Mouse (Mus musculus) embryo, embryonic 10.5 days (tissue): ENCODE data around the gene Gria1.

Experiments
- DNase-seq: peaks from one replicate; pipeline ENCODE4 v3.0.0-alpha.2; 2015; ENCODE audit warnings: low spot score

Gria1 gene

GRCm38 (mm10) chr11:57062441-57062840 is 51.3 kb downstream of the Gria1 start:
- no peak for DNase-seq

DNA sequence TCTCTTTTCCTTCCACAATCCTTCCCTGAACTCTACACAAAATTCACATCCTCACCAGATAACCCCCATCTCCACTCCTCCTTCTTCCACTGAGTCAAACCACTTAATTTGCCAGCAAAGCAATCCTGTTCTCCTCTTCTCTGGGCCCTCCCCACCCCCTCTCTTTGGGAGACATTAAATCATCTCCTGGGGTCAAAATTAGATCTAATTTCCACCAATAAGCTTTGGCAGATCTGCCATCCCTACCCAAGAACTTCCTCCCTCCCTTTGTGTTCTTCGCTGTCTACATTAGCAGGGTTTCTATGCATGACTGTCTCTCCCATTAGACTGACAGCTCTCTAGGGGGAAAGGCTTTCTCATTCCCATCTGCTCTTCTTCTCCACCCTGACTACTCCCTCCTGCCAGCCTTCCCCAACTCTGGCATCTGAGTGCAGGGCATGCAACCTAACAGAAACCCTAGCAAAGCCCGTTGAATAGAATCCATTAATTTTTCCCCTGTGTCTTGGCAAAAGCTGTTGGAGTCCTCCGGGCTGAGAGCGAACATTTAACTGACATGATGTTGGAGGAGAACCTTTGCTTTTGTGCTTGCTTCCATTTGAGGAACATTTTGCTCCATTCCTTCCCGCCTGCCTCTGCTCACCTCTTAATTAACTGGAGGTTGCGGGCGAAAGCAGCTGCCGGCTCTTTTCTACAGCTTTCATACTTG is 59.2 kb downstream of the Gria1 start:
- no peak for DNase-seq

DNA sequence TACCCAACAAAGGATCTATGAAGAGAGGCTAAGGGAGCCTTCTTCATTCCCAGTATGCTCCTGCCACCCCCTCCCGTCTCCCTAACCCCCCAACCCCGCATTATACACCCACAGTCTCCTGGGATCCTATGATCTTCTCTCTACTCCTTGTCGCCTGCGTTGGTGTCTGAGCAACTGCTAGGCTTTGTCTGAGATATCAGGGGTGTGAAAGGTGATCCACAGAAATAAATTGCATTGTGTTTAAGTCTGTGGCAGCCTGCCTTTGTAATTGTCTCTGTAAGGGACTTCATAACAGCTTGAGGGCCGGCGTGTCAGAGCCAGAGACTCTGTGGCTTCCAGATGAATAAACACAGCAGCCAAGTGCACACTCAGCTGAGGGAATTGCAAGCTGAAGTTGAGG is 61.0 kb downstream of the Gria1 start:
- DNase-seq = no peak

- DNase-seq = no peak
These were observed 68.2 kb downstream of the Gria1 start for GRCm38 (mm10) chr11:57079423-57079822.

DNA sequence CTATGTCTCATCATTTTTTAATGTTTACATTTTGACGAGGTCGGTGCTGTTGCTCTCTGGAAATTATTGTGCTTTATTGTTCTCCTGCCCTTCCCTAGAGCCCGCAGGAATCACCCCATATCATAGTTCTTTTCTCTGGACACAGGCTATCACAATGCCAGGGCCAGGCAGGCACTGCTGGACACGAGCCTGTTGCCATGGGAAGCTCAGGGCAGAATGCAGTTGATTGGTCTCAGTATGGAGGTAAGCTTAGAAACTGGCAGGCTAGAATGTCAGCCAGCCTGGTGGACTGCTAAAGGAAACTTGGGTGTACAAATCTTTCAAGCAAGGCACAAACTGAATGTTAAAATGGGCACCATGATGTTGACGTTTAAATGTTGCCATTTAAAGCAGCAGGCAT is 78.3 kb downstream of the Gria1 start:
- DNase-seq = no peak

GRCm38 (mm10) chr11:57090705-57091104 is 79.5 kb downstream of the Gria1 start:
- no peak for DNase-seq

- DNase-seq = no peak
These were observed 80.2 kb downstream of the Gria1 start for GRCm38 (mm10) chr11:57091276-57091914.

DNA sequence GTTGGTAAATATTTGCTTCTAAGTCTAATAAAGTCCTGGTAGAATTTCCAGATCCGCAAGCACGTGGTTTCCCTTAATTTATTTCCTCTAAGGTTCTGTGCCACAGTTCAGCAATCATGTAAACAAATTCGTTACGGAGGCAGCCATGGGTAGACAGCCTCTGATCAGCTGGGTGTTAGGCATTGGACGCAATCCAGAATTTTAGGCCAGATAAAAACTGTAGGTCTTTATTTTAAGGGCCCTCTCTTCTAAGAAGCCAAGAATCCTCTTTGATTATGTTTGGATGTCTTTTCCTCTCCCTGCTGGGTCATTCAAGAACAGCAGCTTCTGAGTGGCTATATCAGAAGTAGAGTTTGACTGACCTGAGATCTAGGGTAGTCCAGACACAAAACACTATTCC is 89.3 kb downstream of the Gria1 start:
- DNase-seq = no peak

DNA sequence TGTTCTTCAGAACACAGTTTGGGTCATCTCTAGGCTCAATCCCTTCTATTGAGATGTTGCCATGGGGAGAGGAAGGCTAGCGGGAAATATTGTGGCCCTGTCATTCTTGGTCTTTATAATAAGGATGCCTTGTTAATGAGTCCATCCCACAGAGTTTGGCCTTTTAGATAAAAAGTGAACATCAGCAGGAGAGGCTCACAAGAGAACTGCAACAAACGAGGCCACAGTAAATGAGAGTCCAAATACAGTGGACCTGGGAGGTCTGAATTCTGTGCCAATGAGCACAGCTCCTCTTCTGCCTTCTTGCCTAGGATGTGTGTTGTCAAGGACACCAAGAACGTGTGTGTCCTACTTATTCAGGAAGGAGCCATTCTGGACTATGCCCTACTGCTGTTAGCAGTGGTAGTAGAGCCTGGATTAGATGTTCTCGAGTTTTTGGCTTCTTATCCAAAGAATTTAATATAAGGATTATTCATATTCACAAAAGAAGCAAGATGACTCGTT is 92.6 kb downstream of the Gria1 start:
- no peak for DNase-seq

- peak; percentile 15 for DNase-seq
These were observed 94.5 kb downstream of the Gria1 start for GRCm38 (mm10) chr11:57105683-57106082.

DNA sequence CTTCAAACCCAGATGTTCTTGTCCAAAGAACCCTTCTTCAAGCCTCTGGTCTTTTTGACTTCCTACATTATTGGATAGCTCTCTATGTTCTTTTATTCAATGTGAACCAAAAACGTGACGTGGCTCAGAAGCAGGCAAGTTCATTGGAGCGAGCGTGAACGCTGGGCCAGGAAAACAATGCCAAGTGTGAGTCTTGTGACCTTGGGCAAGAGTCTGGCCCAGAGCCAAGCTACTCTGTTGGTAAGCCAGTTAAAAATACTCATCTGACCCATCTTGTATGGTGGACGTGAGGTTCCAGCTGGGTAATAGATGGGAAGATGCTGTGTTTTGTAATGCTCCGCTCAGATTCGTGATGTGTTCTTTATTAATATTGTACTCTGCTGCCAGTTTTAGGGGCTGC is 101.2 kb downstream of the Gria1 start:
- no peak for DNase-seq

DNA sequence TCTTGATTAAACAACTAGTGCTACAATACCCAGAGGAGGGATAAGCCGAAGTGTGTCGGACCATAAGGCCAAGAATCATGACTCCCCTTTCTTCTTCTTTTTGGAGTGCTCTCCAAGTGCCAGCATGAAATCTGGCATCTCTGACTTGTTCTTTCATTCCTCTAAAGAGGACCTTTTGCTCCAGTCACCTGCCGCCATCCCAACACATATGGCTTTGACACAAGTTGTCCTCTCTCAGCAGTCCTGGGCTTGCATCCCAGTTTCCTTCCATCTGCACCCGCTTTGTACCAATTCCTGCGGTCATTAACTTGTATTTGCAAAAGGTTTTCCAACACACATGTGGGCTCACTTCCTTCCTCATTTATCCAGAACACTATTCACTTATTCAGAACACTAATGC is 103.2 kb downstream of the Gria1 start:
- no peak for DNase-seq

DNA sequence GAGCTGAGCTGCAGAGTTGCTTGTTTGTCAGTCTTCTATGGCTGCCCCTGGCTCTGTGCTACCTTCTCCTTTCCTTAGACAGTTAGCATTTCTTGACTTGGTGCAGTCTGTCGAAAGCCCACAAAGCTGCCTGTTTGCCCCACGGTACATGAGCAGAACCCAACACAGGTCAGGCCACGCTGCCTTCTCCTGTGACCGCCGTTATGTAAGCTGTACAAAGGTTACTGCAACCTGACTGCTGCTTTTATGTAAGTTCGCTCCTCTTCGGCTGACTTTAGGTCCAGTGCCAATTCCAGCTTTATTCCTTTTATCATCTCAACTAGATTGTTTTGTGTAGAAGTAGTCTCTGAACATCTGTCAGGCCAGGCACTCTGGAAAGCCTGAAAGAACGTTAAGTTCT is 115.9 kb downstream of the Gria1 start:
- no peak for DNase-seq

GRCm38 (mm10) chr11:57140162-57140780 is 129.1 kb downstream of the Gria1 start:
- no peak for DNase-seq

DNA sequence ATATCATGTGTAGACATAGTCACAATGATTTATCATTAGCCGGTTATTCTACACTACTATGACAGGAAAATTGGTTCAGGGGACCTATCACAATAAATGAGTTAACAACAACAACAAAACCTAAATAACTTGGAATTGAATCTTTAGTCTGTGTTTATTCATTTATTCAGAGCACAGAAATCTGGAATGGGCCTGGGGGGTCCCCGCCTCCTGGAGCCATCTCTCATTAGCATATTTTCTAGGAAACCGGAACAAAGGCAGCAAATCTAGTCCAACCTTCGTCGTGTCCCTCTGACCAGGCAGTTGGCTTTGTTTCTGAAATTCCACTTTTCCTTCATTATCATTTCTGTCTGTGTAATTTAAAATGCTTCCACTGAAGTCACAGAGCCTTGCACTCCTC is 132.5 kb downstream of the Gria1 start:
- no peak for DNase-seq

DNA sequence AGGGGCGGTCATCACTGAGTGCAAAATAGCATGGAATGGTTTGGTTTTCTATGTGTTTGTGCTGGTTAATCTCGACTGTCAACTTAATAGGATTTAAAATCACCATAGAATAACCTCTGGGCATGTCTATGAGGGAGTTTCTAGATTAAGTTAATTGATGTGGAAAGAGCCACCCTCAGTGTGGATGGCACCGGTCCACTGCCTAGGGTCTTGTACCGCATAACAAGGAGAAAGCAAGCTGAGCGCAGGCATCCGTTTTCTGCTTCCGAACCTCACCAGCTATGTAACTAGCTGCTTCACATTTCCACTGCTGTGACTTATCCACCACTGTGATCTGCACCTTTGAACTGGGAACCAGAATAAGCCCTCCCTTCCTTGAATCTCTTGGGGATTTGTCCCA is 134.0 kb downstream of the Gria1 start:
- DNase-seq = no peak

DNA sequence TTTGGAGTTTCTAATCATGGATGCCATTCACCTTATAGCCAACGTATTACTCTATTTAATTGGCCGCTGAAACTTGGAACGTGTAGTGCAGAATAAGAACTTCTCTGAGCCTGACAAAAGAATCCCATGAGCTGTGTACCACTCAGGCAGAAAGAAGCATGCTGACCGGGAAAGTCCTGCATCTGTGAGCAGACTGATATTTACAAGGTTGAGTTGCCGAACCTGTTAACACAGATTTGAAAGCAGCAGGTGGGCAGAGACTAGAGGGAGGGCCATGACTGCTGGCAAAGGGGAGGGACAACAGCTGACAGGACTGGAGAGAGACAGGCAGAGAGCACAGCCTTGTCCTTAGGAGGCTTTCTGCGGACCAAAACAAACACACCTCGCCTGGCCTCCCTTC is 134.5 kb downstream of the Gria1 start:
- no peak for DNase-seq

DNA sequence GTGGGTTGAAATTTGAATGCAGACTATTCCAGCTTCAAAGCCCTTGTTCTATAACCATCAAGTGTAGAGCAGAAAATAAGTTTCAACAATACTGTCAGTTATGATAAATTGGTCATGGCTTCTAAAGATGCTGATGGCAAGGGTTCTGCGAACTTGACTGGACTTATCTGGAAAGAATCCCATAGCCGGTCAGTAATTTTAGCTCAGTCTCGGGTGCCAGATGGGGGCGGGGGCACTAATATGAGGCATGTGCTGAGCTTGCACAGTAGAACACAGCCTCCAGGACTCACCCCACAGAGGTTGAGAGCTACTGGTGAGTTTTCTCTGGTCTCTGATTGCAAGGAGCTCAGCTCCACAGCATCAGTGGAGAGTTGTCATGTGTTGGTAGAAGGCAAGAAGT is 140.5 kb downstream of the Gria1 start:
- no peak for DNase-seq

GRCm38 (mm10) chr11:57154998-57155397 is 143.8 kb downstream of the Gria1 start:
- peak; percentile 28 for DNase-seq

GRCm38 (mm10) chr11:57159412-57159811 is 148.2 kb downstream of the Gria1 start:
- DNase-seq = no peak

GRCm38 (mm10) chr11:57160076-57160475 is 148.9 kb downstream of the Gria1 start:
- no peak for DNase-seq

DNA sequence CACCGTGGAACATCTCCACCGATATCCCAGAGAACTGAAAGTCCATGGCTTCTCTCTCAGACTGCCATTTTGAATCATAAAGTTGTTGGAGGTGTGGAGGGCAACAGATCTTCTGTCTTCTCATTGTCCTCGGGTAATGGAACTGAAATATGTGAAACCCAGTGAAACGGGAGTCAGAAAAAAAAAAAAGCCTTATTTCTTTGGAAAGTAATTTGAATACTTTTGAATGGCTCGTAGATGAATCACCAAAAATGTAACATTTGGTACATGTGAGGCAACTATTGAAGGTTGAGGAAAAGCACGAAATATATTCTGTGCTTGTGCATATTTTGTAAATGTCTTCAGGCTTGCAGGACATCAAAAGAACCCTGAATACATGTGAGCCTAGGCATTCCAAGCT is 151.7 kb downstream of the Gria1 start:
- no peak for DNase-seq

- DNase-seq = no peak
These were observed 158.9 kb downstream of the Gria1 start for GRCm38 (mm10) chr11:57170058-57170457.
